Mouse (Mus musculus) left cerebral cortex, postnatal 25 days (tissue): ENCODE data around the gene Zfp354b. TPM values are rescaled to one million over a fixed set of nuclear protein-coding genes. Genes with fewer than 3 reads are reported as not detected.

Experiments used
- DNase-seq, 2 experiments: peaks; one replicate each; pipeline ENCODE4 v3.0.0; 2022; ENCODE audit warnings: low spot score in 2 of 2, mixed read lengths in 1 of 2
- intact Hi-C: fragments of 180-260 bp; cut with DNase I; formaldehyde crosslinking; loops from one replicate; pipeline ENCODE4 v1.15.1; 2025
- total RNA-seq, 2 experiments: library from RNA; stranded (reverse); gene quantifications; 2 replicates each; pipeline ENCODE4 v1.2.3; 2021

The Zfp354b gene
- 1 to 10 TPM; 4.6 to 6.1 TPM for total RNA-seq

DNA sequence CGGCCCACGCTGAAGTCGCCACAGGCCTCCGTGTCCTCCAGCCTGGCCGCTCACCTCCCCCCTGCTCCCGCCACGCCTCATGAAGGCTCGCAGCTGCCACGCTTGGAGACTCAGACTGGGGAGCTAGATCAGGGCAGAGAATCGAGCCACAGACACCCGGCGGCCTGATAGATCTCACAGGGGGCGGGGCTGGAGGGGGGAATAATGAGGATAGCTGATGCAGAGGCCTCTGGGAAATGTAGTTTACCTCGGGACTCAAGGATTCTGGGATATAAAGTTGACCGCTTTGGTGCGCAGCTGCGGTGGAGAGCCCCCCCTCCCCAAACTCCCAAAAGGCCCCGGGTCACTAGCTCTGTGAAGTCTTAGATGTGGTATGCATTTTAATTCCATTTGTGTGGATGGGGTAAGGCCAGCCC, at the start of gene Zfp354b:
Gene Zfp354b (minus strand): TSS at position 183 of the 416 bp plus-strand sequence.
- intact Hi-C loops: loop anchor here (1.0 to 5.0 kb wide), 4 partner anchors 15 to 126 kb away; partner anchors contain the start of genes Zfp2, Zfp354a, Zfp354c and Zfp454
- DNase-seq: peak; percentile 85 to 95

- intact Hi-C loops: no loop called here
- no peak for DNase-seq
These were observed 45.8 kb upstream of the Zfp354b start for GRCm38 (mm10) chr11:50977216-50977615.

- intact Hi-C loops: no loop called here
- DNase-seq: no peak
These were observed 34.8 kb upstream of the Zfp354b start, which contains the start of gene Olfr1378 for GRCm38 (mm10) chr11:50966230-50966629. Olfr1378 (plus strand) TSS chr11:50966530.

DNA sequence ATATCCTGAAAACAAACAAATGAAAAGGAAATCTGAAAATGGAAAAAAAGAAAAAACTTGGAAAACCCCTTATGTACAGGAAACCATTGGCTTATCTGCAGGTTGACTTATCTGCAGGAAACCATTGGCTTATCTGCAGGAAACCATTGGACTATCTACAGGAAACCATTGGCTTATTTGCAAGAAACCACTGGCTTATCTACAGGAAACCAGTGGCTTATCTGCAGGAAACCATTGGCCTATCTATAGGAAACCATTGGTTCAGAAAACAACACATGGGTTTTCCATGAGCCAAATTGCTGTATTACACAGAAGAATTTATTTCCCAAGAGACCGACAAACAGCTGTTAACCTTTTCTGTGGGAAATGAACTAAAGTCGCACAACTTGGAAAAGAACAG, 33.5 kb upstream of the Zfp354b start:
- no peak for DNase-seq
- intact Hi-C loops: no loop called here

DNA sequence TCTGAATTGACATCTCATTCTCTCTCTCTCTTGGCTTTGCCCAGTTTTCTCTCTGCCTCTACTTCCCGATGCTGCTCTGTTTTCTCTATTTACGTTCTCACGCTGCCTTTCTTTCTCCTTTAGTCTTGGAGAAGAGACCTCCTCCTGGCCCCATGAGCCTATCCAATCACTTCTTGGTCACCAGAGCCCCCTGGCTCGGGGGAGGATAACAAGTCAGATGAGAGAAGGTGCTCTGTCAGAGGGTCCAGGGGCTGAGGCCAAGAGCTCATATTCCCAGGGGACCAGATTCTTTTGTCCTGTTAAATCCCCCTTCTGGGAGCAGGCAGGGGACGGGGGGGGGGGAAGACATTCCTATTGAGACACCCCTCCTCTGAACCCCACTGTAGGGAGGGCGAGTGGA, 22.2 kb upstream of the Zfp354b start, which contains the start of gene Prop1:
Gene Prop1 (minus strand): TSS at position 101 of the 400 bp plus-strand sequence.
- intact Hi-C loops: no loop called here
- DNase-seq: no peak

- DNase-seq: peak; percentile 17 to 39
- intact Hi-C loops: no loop called here
These were observed 20.9 kb upstream of the Zfp354b start for GRCm38 (mm10) chr11:50952290-50952689.

DNA sequence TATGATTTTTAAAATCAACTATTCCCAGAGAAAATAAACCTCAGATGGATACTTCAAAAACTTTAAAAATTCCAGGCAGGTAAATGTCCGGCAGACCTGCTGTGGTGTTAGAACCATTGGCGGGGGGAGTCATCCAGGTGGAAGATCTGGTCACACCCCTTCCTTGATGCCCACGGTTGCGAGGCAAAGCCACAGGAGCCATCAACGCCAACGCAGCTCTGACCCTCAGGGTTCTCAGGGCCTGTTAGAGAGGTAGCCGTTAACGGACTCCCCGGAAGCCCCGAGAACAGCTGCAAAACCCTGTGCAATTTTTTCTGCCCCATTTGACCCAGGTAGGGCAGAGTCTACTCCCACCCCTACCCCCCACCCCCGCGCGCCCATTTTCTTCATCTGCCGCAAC, 12.1 kb upstream of the Zfp354b start, which contains the start of gene 4933414I15Rik:
Gene 4933414I15Rik (minus strand): TSS at position 260 of the 400 bp plus-strand sequence.
- intact Hi-C loops: loop anchor here (5.0 kb wide), 2 partner anchors 109 to 594 kb away; no protein-coding TSS in a partner anchor
- no peak for DNase-seq

GRCm38 (mm10) chr11:50942386-50942785, 11.0 kb upstream of the Zfp354b start:
- DNase-seq: no peak
- intact Hi-C loops: loop anchor here (5.0 kb wide), 2 partner anchors 110 to 595 kb away; no protein-coding TSS in a partner anchor

DNA sequence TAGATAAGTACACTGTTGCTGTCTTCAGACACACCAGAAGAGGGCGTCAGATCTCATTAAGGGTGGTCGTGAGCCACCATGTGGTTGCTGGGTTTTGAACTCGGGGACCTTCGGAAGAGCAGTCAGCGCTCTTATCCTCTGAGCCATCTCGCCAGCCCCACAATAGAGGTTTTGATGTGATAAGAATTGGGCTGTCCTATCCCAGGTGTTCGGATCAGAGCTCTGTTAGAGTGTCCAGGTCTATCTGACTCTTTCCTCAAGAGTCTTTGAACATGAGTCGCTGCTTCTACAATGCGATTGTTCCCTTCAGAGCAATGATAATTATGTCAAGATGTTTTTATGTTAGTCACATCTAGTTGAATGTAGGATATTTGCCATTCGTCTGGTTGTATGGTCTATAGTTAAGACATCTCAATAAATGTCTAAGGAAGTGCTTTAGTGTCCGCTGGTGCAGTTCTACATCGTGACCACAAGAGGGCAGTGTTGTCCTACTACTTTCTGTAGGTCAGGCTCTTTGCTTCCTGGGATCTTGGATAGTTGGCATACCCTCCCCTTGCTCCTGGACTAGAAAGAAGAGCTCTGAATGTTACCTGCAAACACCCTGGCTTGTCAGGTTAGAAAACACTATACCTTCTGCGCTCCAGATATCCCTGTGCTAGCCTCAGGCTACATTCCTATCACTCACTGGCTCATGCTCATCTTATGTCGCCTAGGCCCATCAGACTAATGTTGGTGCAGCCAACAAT, 8.4 kb upstream of the Zfp354b start:
- DNase-seq: peak; percentile 31 to 36
- intact Hi-C loops: loop anchor here (1.0 to 5.0 kb wide), 4 partner anchors 94 to 598 kb away; no protein-coding TSS in a partner anchor

DNA sequence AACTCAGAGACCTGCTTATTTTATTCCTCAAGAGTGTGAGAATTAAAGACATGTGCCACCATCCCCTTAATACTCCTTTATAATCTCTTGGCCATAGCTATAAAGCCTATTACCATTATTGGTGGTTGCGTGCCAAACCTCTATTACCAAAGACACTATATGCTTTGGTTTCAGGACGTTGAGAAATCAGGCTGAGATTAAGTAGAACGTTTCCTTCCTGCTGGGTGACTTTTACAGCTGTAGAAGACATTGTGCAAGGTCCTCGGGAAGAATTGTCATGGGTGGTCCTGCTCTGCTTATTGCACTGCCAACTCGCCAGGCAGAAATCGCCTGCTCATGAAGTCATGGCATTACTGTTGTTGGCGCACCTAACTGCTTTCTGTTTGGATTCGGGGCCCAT, 7.0 kb upstream of the Zfp354b start:
- no peak for DNase-seq
- intact Hi-C loops: no loop called here

- intact Hi-C loops: loop anchor here (5.0 kb wide), 2 partner anchors 105 to 125 kb away; partner anchors contain the start of genes Zfp354a and Zfp354c
These were observed 607 bp upstream of the Zfp354b start for GRCm38 (mm10) chr11:50932040-50932439.

DNA sequence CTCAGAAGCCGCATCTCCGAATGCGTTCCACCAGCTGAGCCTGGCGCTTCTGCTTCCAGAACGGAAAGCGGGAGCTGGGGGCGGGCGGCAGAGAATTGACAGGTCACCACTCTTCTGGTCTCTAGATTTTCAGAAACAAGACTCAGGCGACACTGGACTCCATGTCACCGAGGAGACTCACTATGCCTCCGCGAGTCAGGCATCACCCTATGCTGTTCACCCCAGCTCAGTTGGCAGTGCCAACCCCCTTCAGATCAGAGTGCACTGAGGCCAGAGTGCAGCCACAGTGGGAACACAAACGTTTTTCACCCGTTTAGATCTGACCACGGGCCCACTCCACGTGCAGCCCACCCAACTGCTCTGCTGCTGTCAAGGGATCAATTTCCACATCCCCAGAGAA, 412 bp downstream of the Zfp354b start:
- intact Hi-C loops: loop anchor here (1.0 to 5.0 kb wide), 4 partner anchors 15 to 126 kb away; partner anchors contain the start of genes Zfp2, Zfp354a, Zfp354c and Zfp454
- DNase-seq: no peak

More at GRCm38 (mm10) chr11:50932040-50932439, 607 bp upstream of the Zfp354b start:
- DNase-seq: no peak

- peak in 1 of 2 experiments; percentile 23 for DNase-seq
- intact Hi-C loops: loop anchor here (1.0 to 5.0 kb wide), 4 partner anchors 14 to 127 kb away; partner anchors contain the start of genes Zfp2, Zfp354a, Zfp354c and Zfp454
These were observed 891 bp downstream of the Zfp354b start for GRCm38 (mm10) chr11:50930469-50931014.

GRCm38 (mm10) chr11:50915671-50916320, 15.6 kb downstream of the Zfp354b start, which contains the start of gene Zfp2:
Zfp2 (minus strand) TSS chr11:50916165.
- DNase-seq: peak; percentile 94 to 97
- intact Hi-C loops: loop anchor here (1.0 to 5.0 kb wide), 4 partner anchors 16 to 88 kb away; partner anchors contain the start of genes Zfp354b, Zfp354c, Zfp454 and Zfp879

GRCm38 (mm10) chr11:50914461-50914860, 17.0 kb downstream of the Zfp354b start:
- intact Hi-C loops: no loop called here
- peak; percentile 5 to 60 for DNase-seq

GRCm38 (mm10) chr11:50913301-50913700, 18.1 kb downstream of the Zfp354b start:
- intact Hi-C loops: no loop called here
- no peak for DNase-seq

GRCm38 (mm10) chr11:50908136-50908535, 23.3 kb downstream of the Zfp354b start:
- intact Hi-C loops: no loop called here
- DNase-seq: peak; percentile 13 to 74

DNA sequence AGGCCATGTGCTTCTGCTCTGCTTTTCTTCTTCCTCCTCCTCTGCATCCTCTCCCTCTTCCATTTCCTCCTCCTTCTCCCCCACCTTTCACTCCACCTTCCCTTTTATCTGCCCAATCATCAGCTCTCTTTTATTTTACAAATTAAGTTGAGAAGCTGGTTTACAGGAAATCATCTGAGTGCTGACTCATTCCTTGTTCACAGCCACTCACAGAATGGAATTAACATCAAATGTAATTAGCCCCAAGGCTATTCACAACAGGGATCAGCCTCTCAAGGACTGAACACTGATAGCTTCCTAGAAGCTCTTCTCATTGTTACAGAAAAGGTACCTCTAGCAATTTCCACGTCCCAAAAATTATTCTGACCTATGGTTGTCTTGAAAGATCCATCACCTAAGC, 34.1 kb downstream of the Zfp354b start:
- intact Hi-C loops: no loop called here
- no peak for DNase-seq

DNA sequence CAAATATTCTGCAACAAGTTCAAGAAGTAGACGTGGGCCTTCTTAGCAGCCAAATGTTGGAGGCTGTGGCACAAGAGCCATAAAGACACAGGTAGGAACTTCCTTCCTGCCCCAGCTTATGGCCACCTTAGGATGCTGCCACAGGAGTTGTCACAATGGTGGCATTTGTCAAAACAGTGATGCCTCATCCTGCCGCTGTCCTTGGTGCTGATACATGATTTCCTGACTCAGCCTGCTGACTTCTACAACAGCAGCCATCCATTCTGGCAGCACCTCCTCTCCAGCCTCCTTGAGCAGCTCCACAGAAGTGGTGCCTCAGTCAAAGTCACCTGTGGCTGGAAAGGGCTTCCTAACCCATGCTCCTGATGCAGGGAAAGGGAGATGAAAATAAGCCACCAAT, 39.0 kb downstream of the Zfp354b start:
- no peak for DNase-seq
- intact Hi-C loops: no loop called here
